Mouse (Mus musculus) megakaryocyte, adult 5-6 weeks (primary cell): ENCODE measurements around the gene Insrr. TPM values are rescaled to one million over a fixed set of nuclear protein-coding genes. Genes with fewer than 3 reads are reported as not detected.

ENCODE experiments used
- ATAC-seq: 2 replicates; pipeline ENCODE4 v1.8.0; 2016; ENCODE audit warnings: mild to moderate bottlenecking, inconsistent platforms; ENCODE audit not compliant: poor library complexity, severe bottlenecking
- total RNA-seq, 2 experiments: library from RNA; stranded (forward) in 1 of 2; stranded (reverse) in 1 of 2; fragments of 153-499, 151-499 nt in 1 of 2; fragments of 221-1000, 200-1000 nt in 1 of 2; gene quantifications; 2 replicates each; pipeline versions ENCODE4 v1.2.3 to v1.2.4; 2015 to 2017

Insrr gene
- not detected in 2 replicates for total RNA-seq (2015)
- total RNA-seq (2017) = not detected in 2 replicates

GRCm38 (mm10) chr3:87796736-87797334 lies at the start of gene Insrr:
Insrr (plus strand) TSS chr3:87796951.
- peak; percentile 27; the same call in 1 of the 2 replicates for ATAC-seq

- no peak for ATAC-seq
Measured at GRCm38 (mm10) chr3:87748431-87748830, 48.3 kb upstream of the Insrr start, which contains the start of gene Lrrc71. Lrrc71 (minus strand) TSS chr3:87748625.

GRCm38 (mm10) chr3:87749036-87749435 lies 47.7 kb upstream of the Insrr start:
- ATAC-seq = peak; percentile 75

- ATAC-seq = no peak
Measured at GRCm38 (mm10) chr3:87749977-87750376, 46.8 kb upstream of the Insrr start.

- ATAC-seq = no peak
Measured at GRCm38 (mm10) chr3:87752567-87752966, 44.2 kb upstream of the Insrr start.

GRCm38 (mm10) chr3:87753829-87754228 lies 42.9 kb upstream of the Insrr start:
- ATAC-seq = no peak

DNA sequence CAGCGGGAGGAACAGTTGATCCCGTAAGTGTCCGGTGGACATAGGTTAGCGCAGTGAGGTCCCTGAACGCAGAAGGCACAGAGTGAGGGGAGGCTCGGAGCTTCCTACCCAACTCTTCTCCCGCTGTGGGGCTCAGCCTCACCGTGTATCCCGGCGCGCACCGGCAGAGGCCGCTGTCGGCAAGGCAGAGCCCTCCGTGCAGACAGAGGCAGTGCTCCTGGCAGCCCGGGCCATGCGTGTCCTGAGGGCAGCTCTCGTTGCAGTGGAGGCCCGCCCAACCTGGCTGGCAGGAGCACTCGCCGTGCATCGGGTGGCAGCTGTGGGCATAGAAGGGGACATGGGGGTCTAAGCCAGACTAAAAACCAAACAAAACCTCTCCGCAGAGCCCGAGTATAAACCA lies 40.8 kb upstream of the Insrr start:
- ATAC-seq = peak; percentile 90

GRCm38 (mm10) chr3:87756488-87756887 lies 40.3 kb upstream of the Insrr start:
- ATAC-seq = no peak

DNA sequence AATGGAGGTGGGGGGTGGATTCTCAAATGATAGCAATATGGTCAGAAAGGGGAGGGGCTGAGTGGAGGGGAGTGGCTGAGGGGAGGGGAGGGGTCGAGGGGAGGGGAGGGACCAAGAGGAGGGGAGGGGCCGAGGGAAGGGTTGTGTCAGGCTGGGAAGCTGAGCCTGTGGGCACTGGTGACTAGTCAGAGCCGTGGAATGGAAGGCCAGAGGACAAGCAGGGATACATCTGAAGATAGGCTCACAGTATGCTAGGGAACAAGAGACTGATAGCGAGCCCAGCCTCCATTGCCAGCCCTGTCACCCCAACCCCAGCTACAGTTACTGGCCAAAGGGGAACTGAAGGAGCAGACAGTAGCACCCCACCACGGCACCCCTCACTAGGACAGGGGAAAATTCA lies 38.1 kb upstream of the Insrr start:
- ATAC-seq = no peak

- no peak for ATAC-seq
Measured at GRCm38 (mm10) chr3:87761408-87762375, 35.1 kb upstream of the Insrr start.

DNA sequence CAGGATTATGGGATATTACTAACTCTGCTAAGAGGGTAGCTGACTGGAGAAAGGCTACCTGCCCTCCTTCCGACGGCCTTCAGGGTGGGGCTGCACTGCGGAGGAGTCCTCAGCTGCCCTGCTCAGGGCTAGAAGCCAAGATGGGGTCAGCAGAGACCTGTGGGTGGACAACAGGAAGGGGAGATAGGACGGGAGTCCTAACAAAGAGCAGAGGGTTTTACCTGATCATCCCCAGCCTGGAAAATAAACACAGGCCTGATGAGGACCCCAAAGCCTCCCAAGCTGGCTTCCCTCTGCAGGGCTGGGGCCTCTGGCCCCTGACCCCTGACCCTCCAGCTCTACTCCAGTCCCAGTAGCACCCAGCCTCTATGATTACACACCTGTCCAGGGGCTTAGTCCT lies 33.5 kb upstream of the Insrr start:
- ATAC-seq = no peak

DNA sequence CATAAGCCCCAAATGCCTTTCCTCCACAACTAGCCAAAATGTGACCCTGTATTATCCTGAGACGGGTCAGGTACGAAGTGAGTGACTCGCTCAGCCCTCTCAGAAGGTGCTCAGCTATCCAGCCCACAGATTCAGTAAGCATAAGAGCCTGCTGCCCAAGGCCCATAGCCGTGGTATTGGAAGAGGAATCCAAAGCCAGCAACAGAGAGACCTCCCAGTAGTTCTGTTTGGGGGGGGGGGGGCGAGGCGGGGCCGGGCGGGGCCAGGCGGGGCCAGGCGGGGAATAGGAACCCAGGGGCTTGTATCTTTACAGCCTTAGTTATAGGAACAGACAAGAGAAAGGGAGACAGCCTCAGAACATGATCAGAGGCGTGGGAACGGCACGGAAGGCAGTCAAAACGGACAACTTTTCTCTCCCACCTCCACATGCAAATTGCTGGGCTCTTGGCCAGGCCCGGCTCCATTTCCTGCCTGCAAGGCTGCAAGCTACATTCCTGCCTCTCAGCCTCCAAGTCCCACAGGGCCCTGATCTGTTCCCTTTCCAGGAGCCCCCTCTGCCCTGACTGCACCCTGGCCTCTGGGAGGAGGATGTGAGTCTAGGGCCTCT lies 33.0 kb upstream of the Insrr start:
- no peak for ATAC-seq

DNA sequence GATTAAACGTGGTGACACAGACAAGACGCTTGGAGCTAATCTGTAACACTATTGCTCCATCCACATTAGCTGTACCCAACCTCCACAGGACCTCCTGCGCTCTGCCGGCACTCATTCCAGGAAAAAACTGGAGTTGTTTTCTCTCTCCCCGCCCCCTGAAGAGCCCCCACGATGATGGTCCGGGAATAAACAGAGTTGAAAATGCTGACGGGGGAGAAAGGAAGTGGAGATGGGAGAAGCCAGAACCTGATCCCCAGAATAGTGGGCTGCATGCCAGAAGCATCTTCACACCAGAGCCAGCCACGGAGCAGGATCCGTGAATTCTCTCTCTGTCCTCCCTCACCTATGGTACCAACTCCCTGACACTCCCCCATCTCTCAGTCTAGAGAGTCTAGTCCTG lies 32.2 kb upstream of the Insrr start:
- no peak for ATAC-seq

DNA sequence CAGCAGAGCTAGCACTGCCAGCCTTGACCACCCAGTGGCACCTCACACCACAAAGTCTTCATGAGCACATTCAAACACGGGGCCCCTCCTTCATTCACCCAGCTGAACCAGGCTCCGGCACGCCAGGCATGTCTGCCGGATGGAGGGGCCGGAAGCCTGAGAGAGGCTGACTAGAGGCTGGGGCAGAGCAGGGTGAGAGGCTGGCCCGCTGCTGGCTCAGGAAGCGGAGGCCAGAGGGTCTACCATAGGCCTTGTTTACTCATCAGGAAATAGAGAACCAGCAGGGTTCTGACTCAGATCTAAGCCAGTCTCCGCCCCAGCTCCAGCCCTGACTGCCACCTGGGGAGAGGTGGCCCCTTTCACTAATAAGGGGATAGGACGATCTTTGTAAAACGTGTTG lies 31.7 kb upstream of the Insrr start:
- ATAC-seq = peak; percentile 70

GRCm38 (mm10) chr3:87765631-87766283 lies 31.0 kb upstream of the Insrr start:
- no peak for ATAC-seq

DNA sequence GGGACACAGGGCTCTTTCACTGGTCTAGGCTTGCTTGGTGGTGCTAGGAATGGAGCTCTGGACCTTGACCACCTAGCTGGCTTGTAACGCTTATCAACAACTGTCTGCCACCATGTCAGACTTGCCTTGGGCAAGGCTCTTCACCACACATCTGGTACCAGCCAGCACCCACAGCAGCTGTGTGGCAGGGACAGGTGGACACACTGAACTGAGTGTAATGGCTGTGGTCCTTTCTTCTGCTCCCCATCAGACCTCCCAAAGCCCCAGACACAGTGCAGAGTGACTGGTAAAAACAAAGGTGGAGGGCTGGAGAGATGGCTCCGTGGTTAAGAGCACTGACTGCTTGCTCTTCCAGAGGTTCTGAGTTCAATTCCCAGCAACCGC lies 30.5 kb upstream of the Insrr start:
- ATAC-seq = no peak

DNA sequence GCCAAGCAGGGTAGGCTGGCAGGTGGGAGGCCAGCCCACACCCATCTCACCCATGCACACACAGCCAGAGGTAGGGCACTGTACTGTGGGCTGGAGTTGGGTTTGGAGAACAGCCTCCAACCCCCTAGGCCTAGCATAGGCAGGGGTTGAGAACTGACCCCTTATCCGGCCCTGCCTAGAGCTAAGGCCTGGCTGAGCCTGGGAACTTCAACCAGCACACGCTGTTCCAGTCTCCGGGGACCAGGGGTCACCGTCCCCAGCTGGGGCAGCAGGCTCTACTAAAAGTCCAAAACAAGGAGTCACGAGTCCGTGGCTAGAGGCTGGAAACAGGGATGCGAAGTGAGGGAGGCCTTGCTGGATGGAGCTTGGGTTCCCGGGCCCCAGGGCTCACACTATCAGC lies 29.0 kb upstream of the Insrr start:
- ATAC-seq = no peak

- ATAC-seq = no peak
Measured at GRCm38 (mm10) chr3:87768431-87768830, 28.3 kb upstream of the Insrr start.

- ATAC-seq = peak; percentile 80
Measured at GRCm38 (mm10) chr3:87768844-87769243, 27.9 kb upstream of the Insrr start.

- no peak for ATAC-seq
Measured at GRCm38 (mm10) chr3:87769506-87769905, 27.2 kb upstream of the Insrr start.

GRCm38 (mm10) chr3:87770280-87770679 lies 26.5 kb upstream of the Insrr start:
- ATAC-seq = peak; percentile 61
